Mouse (Mus musculus): ENCODE measurements at regions not wholly inside any gene's neighbourhood (a gene's known extent, or its start where the extent isn't known, plus 50 kb on each side); places are given as distances from the start of the nearest gene placed in this dataset.

DNA sequence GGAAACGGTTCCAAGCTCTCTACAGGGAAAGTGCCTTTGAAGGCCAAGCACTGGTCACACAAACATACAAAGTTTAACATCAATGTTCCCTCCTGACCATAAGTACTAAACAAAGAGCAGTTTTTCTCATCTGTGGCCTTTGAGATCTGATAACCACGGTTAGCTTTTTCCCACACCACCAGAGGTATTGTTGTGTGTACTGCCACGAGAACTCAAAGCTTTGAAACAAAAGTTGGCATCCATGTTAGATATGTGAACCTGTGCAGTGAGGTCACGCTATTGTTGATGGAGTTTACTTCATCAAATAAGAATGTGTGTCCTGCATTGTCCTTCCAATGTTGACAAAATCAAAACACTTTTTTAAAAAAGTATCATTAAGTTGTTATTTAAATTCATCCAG, 79.9 kb upstream of the Myo10 start:
- TF ChIP-seq POLR2A (IDR thresholded peaks at IDR 0.05; ENCODE audit: control insufficient read depth, low read depth, low read length) (no peak), CTCF (IDR thresholded peaks at IDR 0.05; ENCODE audit: control insufficient read depth, insufficient read depth, insufficient replicate concordance, low read depth, low read length) (no peak)
